Mouse (Mus musculus): ENCODE results near the gene Chchd6. TPM values are rescaled to one million over a fixed set of nuclear protein-coding genes. Genes with fewer than 3 reads are reported as not detected.

The Chchd6 gene
- total and polyA plus RNA-seq, 3 experiments = 49.5 to 74.7 TPM; not detected in 1

DNA sequence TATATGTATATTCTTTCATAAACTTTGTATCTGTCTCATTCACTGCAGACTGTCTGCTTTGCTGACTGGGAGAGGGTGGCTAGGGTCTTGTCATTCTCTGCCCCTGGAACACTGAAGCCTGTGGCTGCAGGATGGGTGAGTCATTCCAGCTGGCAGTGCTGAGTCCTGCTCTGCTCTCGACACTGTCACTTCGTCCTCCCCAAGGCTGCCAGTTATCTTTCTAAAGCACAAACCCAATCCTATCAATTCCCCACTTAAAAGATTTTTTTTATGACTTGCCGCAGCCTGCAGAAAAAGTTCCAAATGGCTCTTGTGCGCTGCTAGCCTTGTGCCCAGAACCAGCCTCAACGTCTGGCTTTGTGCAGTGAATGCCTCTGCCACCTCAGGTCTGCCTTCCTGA, 187.2 kb downstream of the Chchd6 start:
- no peaks in the 10 kb centered on the region for H3K9me3 ChIP-seq (replicated peaks; ENCODE audit: insufficient read depth, low read length)
- no peak for TF ChIP-seq SMC3 (IDR thresholded peaks at IDR 0.05; ENCODE audit: low read depth, low read length)
- TF ChIP-seq GATA1 (IDR thresholded peaks at IDR 0.05; ENCODE audit: low read depth, low read length) = peak; percentile 50; the same call in 1 of the 2 replicates
- TF ChIP-seq ZKSCAN1 (IDR thresholded peaks at IDR 0.05; ENCODE audit: low read depth, low read length) = no peak
- TF ChIP-seq POLR2AphosphoS2 (IDR thresholded peaks at IDR 0.05; ENCODE audit: low read length) = no peak
- TF ChIP-seq EP300 (IDR thresholded peaks at IDR 0.05; ENCODE audit: low read depth in 1 of 2, low read length in 2 of 2) = peak; percentile 46 to 72; a peak in 3 of 4 replicates
- TF ChIP-seq JUND (IDR thresholded peaks at IDR 0.05; ENCODE audit: low read depth, low read length) = 0 out of 2 replicates have a peak, but pooled peaks have one; percentile 34
- no peak for TF ChIP-seq E2F4 (IDR thresholded peaks at IDR 0.05; ENCODE audit: borderline replicate concordance, low read depth, low read length)
- TF ChIP-seq TCF12 (IDR thresholded peaks at IDR 0.05; ENCODE audit: low read depth, low read length) = peak; percentile 28; the same call in 1 of the 2 replicates
- TF ChIP-seq TAL1 (IDR thresholded peaks at IDR 0.05; ENCODE audit: low read length) = peak; percentile 43; the same call in 1 of the 2 replicates
- TF ChIP-seq MYB (IDR thresholded peaks at IDR 0.05; ENCODE audit: low read depth, low read length) = no peak
- TF ChIP-seq ZNF384 (IDR thresholded peaks at IDR 0.05; ENCODE audit: low read depth, low read length) = peak; percentile 52; the same call in 1 of the 2 replicates
- TF ChIP-seq SIN3A (IDR thresholded peaks at IDR 0.05; ENCODE audit: low read length) = 0 out of 2 replicates have a peak, but pooled peaks have one; percentile 27
- 0 out of 2 replicates have a peak, but pooled peaks have one; percentile 16 for TF ChIP-seq MXI1 (IDR thresholded peaks at IDR 0.05; ENCODE audit: low read depth, low read length)
- peak; percentile 65 for TF ChIP-seq ETS1 (IDR thresholded peaks at IDR 0.05; ENCODE audit: low read depth, low read length)
- TF ChIP-seq RCOR1 (IDR thresholded peaks at IDR 0.05; ENCODE audit: low read depth, low read length) = peak; percentile 86
- no peak for TF ChIP-seq MAX (IDR thresholded peaks at IDR 0.05; ENCODE audit: low read length)
- no peak for TF ChIP-seq MAFK (IDR thresholded peaks at IDR 0.05; ENCODE audit: borderline replicate concordance, low read depth, low read length)
- H3K79me2 ChIP-seq (ENCODE audit: control insufficient read depth, insufficient read depth, low read length, poor library complexity) = no peaks in the 10 kb centered on the region
- no peaks in the 10 kb centered on the region for H3K27me3 ChIP-seq (ENCODE audit: control insufficient read depth in 1 of 2, insufficient read depth in 2 of 2, low read length in 2 of 2)
- no peak overlapping the region for H3K4me3 ChIP-seq (ENCODE audit: control insufficient read depth in 1 of 2, insufficient read depth in 1 of 2, low read depth in 2 of 2, low read length in 2 of 2)
- H3K36me3 ChIP-seq (ENCODE audit: control insufficient read depth in 1 of 2, insufficient read depth in 2 of 2, low read length in 2 of 2) = peaks cover 0 to 36% of the 10 kb centered on the region in 2 experiments; a peak in 2 of 4 replicates
- H3K4me1 ChIP-seq (ENCODE audit: control insufficient read depth in 1 of 2, insufficient read depth in 2 of 2, low read length in 2 of 2) = peaks cover 22 to 40% of the 10 kb centered on the region in 2 experiments
- H3K27ac ChIP-seq (ENCODE audit: control insufficient read depth, low read depth, low read length) = no peak overlapping the region
- peak; percentile 65 for DNase-seq (ENCODE audit: low read depth, low spot score)
- H3K9ac ChIP-seq (ENCODE audit: control insufficient read depth, low read depth, low read length, poor library complexity, severe bottlenecking) = no peak overlapping the region

DNA sequence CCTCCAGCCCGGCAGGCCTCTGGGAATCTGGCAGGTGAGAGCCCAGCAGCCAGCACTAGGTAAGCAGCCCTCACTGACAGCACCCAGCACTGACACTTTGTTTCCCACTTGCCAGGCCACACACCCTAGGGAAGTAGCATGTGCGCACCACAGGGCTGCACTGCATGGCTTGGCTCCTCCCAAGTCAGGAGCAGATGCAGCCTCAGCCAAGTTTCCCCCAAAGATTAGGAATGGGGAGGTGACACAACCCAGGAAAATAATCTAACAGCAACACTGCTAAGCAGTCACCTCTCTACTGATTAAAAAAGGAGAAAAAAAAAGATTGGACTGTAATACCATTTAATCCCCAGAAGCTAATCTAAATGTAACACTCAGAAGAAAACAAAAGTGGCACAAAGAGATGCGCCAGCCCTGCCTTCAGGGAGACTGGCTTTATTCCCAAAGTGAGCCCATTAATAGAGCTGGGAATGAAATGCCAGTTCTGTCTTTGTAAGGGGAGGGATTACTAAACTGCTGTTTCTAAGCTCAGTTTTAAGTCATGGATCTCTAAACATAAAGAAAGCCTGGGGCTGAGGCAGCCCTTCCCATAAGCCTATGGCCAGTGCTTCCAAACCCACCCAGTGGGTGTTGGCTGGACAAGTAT, 188.1 kb downstream of the Chchd6 start:
- DNase-seq (ENCODE audit: low read depth, low spot score) = peak; percentile 67
- H3K27ac ChIP-seq (ENCODE audit: control insufficient read depth, low read depth, low read length) = no peak overlapping the region
- H3K4me1 ChIP-seq (ENCODE audit: control insufficient read depth in 1 of 2, insufficient read depth in 2 of 2, low read length in 2 of 2) = peaks cover 14 to 31% of the 10 kb centered on the region in 2 experiments

More for the DNA sequence above, 188.1 kb downstream of the Chchd6 start:
- no peaks in the 10 kb centered on the region for H3K27me3 ChIP-seq (ENCODE audit: control insufficient read depth in 1 of 2, insufficient read depth in 2 of 2, low read length in 2 of 2)
- no peak overlapping the region for H3K9ac ChIP-seq (ENCODE audit: control insufficient read depth, low read depth, low read length, poor library complexity, severe bottlenecking)
- TF ChIP-seq CTCF (IDR thresholded peaks at IDR 0.05 in 2 of 3, conservative IDR thresholded peaks at IDR 0.05 in 1 of 3; ENCODE audit: control insufficient read depth in 1 of 3, insufficient read depth in 1 of 3, low read depth in 2 of 3, low read length in 3 of 3, poor library complexity in 1 of 3, severe bottlenecking in 1 of 3) = no peak
- no peak for TF ChIP-seq MEF2A (IDR thresholded peaks at IDR 0.05; ENCODE audit: extremely low read depth, insufficient replicate concordance, low read depth, low read length, poor library complexity, severe bottlenecking)
- 0 out of 2 replicates have a peak, but pooled peaks have one; percentile 50 for TF ChIP-seq ZNF384 (IDR thresholded peaks at IDR 0.05; ENCODE audit: low read depth, low read length)
- peak; percentile 77; the same call in 1 of the 2 replicates for TF ChIP-seq TCF12 (IDR thresholded peaks at IDR 0.05; ENCODE audit: low read depth, low read length)
- peak; percentile 73; the same call in 1 of the 2 replicates for TF ChIP-seq RCOR1 (IDR thresholded peaks at IDR 0.05; ENCODE audit: low read depth, low read length)
- peak; percentile 58; the same call in 1 of the 2 replicates for TF ChIP-seq ETS1 (IDR thresholded peaks at IDR 0.05; ENCODE audit: low read depth, low read length)
- TF ChIP-seq POLR2AphosphoS5 (IDR thresholded peaks at IDR 0.05; ENCODE audit: borderline replicate concordance, low read depth, low read length) = no peak
- peak; percentile 74 to 85 for TF ChIP-seq EP300 (IDR thresholded peaks at IDR 0.05; ENCODE audit: low read depth in 1 of 2, low read length in 2 of 2)
- peak; percentile 26; the same call in 1 of the 2 replicates for TF ChIP-seq NRF1 (IDR thresholded peaks at IDR 0.05; ENCODE audit: insufficient read depth, low read depth, low read length, poor library complexity, severe bottlenecking)
- TF ChIP-seq ZC3H11A (IDR thresholded peaks at IDR 0.05; ENCODE audit: low read depth, low read length) = no peak
- TF ChIP-seq GATA1 (IDR thresholded peaks at IDR 0.05; ENCODE audit: low read depth, low read length) = peak; percentile 66; the same call in 1 of the 2 replicates
- no peak for TF ChIP-seq TBP (IDR thresholded peaks at IDR 0.05; ENCODE audit: low read depth, low read length)
- TF ChIP-seq ZMIZ1 (IDR thresholded peaks at IDR 0.05; ENCODE audit: low read depth, low read length) = no peak
- TF ChIP-seq USF1 (IDR thresholded peaks at IDR 0.05; ENCODE audit: low read depth, low read length) = no peak
- TF ChIP-seq MAX (IDR thresholded peaks at IDR 0.05; ENCODE audit: low read length) = peak; percentile 73
- TF ChIP-seq SIN3A (IDR thresholded peaks at IDR 0.05; ENCODE audit: low read length) = peak; percentile 23; the same call in 1 of the 2 replicates
- TF ChIP-seq MYC (IDR thresholded peaks at IDR 0.05; ENCODE audit: low read depth, low read length) = 0 out of 2 replicates have a peak, but pooled peaks have one; percentile 45
- peak; percentile 74; the same call in 1 of the 2 replicates for TF ChIP-seq MXI1 (IDR thresholded peaks at IDR 0.05; ENCODE audit: low read depth, low read length)
- no peak for TF ChIP-seq ELF1 (IDR thresholded peaks at IDR 0.05; ENCODE audit: low read depth, low read length)
- TF ChIP-seq TAL1 (IDR thresholded peaks at IDR 0.05; ENCODE audit: low read length) = peak; percentile 54
- no peaks in the 10 kb centered on the region for H3K79me2 ChIP-seq (ENCODE audit: control insufficient read depth, insufficient read depth, low read length, poor library complexity)
- H3K36me3 ChIP-seq (ENCODE audit: control insufficient read depth in 1 of 2, insufficient read depth in 2 of 2, low read length in 2 of 2) = peaks cover 0 to 27% of the 10 kb centered on the region in 2 experiments; a peak in 2 of 4 replicates
- no peak overlapping the region for H3K4me3 ChIP-seq (ENCODE audit: control insufficient read depth in 1 of 2, insufficient read depth in 1 of 2, low read depth in 2 of 2, low read length in 2 of 2)
- H3K9me3 ChIP-seq (replicated peaks; ENCODE audit: insufficient read depth, low read length) = no peaks in the 10 kb centered on the region

Measured in MEL (cell line).